18 mouse cellular contexts compared by ENCODE assay signal in the genomic region with DNA sequence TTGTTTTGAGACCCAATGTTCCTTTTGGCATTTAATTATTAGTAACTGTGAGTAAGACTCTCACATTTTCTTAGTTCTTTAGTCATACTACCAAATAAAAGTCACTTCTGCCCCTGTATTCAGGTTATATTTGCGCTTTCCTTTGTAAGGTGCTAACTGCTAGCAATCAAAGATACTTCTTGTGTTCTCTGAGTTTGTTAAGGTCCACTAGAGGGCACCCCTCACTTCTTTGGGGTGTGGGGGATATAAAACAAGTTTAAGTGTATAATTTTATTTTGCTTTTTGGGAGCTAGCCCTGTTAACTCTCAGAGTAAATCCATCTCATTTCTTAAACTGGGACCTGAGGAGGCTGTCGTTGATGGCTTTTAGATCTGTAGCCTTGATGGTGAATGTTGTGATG.
DNase-seq lines count a peak whose midpoint lies in the region; ATAC-seq and TF ChIP-seq lines count a peak whose summit lies in the region.
"Had no signal": no experiment of that assay in that cellular context is flagged by ENCODE, and none has a peak within 500 bp of the region (broad histone marks: within the 10 kb centered on the region; RNA-seq: fewer than 3 reads in every experiment).

No protein-coding gene starts in this region.

- TF ChIP-seq CTCF in gastrocnemius, adult 2 months (IDR thresholded peaks at IDR 0.05): peak; percentile 53
- peak; percentile 58 for TF ChIP-seq CTCF in left cerebral cortex, adult 2 months (IDR thresholded peaks at IDR 0.05)
- TF ChIP-seq CTCF in Patski (IDR thresholded peaks at IDR 0.05): peak; percentile 49

- CTCF ChIA-PET in Patski (lab: Charles Lee): interaction anchor here (1.0 to 5.7 kb wide), 7 partner anchors 33 to 924 kb away, joined by 3 to 62 read pairs (median 4); partner anchors contain the start of gene Arl15

- no peak overlapping the region for H3K4me3 ChIP-seq in gastrocnemius, adult 2 months
- no peak overlapping the region for H3K4me3 ChIP-seq in left cerebral cortex, adult 2 months
- H3K4me3 ChIP-seq: embryonic facial prominence, embryonic 13.5 days; forebrain, embryonic 10.5 days; hindbrain, embryonic 15.5 days; limb, embryonic 13.5 days; lung, embryonic 15.5 days; neural tube, embryonic 13.5 days had no signal

- H3K27me3 ChIP-seq in Patski: no peaks in the 10 kb centered on the region
- H3K27me3 ChIP-seq: embryonic facial prominence, embryonic 13.5 days; hindbrain, embryonic 15.5 days; limb, embryonic 13.5 days; lung, embryonic 15.5 days; neural tube, embryonic 13.5 days had no signal

- no peak for DNase-seq in gastrocnemius, adult 2 months
- DNase-seq in gastrocnemius, postnatal 25 days: no peak
- DNase-seq in left cerebral cortex, adult 2 months (ENCODE audit: extremely low spot score in 1 of 2, low spot score in 2 of 2): no peak
- no peak for DNase-seq in left cerebral cortex, adult 9 months (ENCODE audit: low spot score in 2 of 2)
- DNase-seq in 3T3-L1 (ENCODE audit: low read depth, low spot score) (peak; percentile 60), Patski (ENCODE audit: low read depth, low spot score) (no peak)
- DNase-seq in right cerebral cortex, postnatal 10 days (ENCODE audit: low spot score in 2 of 2): no peak
- no peak for DNase-seq in urinary bladder, postnatal 36 days (ENCODE audit: low spot score in 2 of 2)
- DNase-seq: cerebellum, adult 11 months; kidney, adult 9 months had no signal

- ATAC-seq in Patski: no peak
- ATAC-seq: activated CD4-positive, CD25-positive, alpha-beta regulatory T cell, adult 4 months; midbrain, embryonic 16.5 days had no signal

- in situ Hi-C loops in Patski (cut with MboI; ENCODE audit: low pct_unique_long_range_greater_than_20kb): loop anchor here (5.0 to 10.0 kb wide), 3 partner anchors 225 to 603 kb away; no protein-coding TSS in a partner anchor

- no peak overlapping the region for H3K27ac ChIP-seq in gastrocnemius, adult 2 months
- no peak overlapping the region for H3K27ac ChIP-seq in left cerebral cortex, adult 2 months
- H3K27ac ChIP-seq: embryonic facial prominence, embryonic 13.5 days; forebrain, embryonic 10.5 days; hindbrain, embryonic 15.5 days; limb, embryonic 13.5 days; lung, embryonic 15.5 days; neural tube, embryonic 13.5 days had no signal

- intact Hi-C loops in gastrocnemius, adult 2 months (cut with DNase I): loop anchor here (5.0 kb wide), 1 partner anchor 600 kb away; no protein-coding TSS in a partner anchor
- intact Hi-C loops in left cerebral cortex, adult 2 months (cut with DNase I): loop anchor here (5.0 kb wide), 1 partner anchor 600 kb away; no protein-coding TSS in a partner anchor

- POLR2A ChIA-PET in Patski (lab: Charles Lee): interaction anchor here (0.6 kb wide), 1 partner anchor 180 kb away, joined by 5 read pairs; no protein-coding TSS in a partner anchor
